Mouse (Mus musculus) CD4-positive, CD25-positive, alpha-beta regulatory T cell, adult 2 months (primary cell): ENCODE data around the gene Olfr331.
"Not testable (repeated sequence)": the region's sequence is repeated elsewhere in the genome, so short reads cannot be mapped to it uniquely, and the experiment has no call there.

Source experiments
- DNase-seq: peaks from one replicate; pipeline ENCODE4 v3.0.0-alpha.2; 2012; ENCODE audit warnings: low read depth, low spot score

Olfr331 gene

DNA sequence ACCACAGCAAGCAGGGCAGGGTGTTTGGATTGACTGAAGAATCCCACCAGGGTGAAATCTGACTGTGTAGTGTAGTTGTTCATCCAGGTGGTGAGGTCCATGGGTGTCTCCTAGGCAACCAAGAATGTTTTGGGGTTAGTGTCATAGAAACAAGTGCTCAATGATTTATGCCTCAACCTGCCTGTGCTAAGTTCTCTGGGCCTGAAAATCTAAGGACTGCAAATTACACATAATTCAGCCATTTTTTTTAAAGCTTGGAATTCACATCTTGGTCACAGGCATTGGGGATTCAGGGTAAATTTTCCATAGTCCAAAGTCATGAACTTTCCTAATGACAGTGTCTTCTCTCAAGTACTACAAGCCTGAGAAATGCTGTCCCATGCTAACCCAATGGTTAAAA is at the start of gene Olfr331:
Olfr331 (minus strand) TSS at position 101 of the 400 bp plus-strand sequence.
- DNase-seq = not testable (repeated sequence)

DNA sequence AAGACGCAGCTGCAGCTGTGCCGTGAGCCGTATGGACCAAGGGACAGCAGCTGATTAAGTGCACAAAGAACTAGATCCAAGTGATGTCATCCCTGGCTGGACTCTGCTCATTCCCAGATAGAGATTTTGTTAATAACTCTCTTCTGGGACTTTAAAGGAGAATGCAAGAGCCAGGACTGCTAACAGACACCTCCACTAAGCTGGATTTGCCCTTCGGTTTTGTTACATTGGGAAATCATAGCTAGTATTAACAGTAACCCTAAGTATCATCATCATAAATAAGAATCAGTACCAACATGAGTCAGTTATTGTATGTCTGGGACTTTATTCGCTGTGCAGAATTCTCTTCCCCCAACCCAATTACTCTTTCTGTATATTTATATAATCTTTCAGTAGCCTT is 44.0 kb upstream of the Olfr331 start, which contains the start of gene Olfr329-ps:
Olfr329-ps (minus strand) TSS at position 101 of the 400 bp plus-strand sequence.
- no peak for DNase-seq

DNA sequence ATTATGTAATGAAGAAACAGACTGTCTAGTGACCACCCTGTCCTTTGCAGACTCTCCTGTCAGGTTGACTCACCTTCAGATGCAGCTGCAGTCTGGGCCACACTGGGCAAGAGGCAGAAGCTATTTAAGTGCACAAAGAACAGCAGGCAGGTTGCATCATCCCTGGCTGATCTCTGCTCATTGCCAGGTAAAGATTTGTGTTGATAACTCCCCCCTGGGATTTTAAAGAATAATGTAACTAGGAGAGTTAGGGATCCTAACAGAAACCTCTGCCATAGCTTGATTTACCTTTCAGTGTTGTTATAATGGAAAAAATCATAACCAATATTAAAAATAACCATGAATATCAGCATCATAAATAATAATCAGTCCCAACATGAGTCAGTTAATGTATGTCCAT is 32.4 kb upstream of the Olfr331 start, which contains the start of gene Olfr330:
Olfr330 (minus strand) TSS at position 101 of the 400 bp plus-strand sequence.
- not testable (repeated sequence) for DNase-seq

DNA sequence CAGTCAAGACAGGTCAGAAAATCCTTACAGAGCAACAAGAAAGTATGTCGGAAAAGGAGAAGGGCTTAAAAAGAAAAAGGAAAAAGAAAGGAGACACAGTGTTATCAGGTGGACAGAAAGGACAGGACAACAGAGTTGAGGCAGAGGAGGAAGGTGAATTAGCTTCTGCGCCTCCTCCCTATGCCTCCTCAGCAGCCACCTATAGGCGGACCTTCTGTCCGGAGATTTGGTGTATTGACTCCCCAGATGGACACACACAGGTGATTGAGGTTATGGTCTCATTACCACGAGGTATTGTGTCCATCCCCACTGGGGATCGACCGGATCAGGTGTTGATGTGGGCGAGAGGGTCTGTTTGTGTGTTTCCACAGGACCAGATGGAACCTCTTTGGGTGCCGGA is 17.4 kb upstream of the Olfr331 start:
- not testable (repeated sequence) for DNase-seq

DNA sequence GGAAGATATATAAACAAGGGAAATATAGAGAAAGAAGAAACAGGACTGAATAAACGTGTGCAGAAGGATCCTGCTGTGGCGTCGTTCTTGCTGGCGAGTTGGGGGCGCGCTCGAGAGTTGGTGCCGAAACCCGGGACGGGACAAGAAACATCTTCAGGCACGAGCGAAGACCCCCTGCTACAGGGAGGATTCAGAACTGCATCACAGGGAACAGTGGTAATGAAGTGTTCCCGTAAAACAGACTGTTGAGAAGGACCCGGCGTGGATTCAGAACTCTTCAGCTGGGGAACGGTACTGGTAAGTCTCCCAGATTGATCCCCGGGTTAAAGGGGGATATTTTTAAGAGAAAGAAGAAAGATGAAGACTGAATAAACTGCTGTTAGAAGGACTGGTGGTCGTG is 16.5 kb upstream of the Olfr331 start:
- not testable (repeated sequence) for DNase-seq

DNA sequence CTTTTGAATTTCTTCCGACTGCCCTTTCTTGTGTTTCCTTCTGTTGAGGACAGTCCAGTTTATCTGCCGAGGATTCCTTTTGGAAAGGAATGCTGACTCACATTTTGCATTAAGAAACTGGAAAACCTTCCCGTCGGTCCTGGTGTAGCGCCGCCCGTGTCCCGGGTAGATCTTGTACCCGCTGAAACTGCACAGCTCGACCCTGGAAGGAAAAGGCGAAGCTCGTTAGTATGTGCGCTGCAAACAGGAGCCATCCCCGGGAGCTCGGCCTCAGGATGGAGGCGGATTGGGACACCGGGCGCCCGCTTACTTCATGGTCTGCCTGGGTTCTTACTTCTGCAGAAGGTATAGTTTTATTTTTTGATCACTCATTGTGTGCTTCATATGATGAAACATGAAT is 6.7 kb upstream of the Olfr331 start:
- not testable (repeated sequence) for DNase-seq

DNA sequence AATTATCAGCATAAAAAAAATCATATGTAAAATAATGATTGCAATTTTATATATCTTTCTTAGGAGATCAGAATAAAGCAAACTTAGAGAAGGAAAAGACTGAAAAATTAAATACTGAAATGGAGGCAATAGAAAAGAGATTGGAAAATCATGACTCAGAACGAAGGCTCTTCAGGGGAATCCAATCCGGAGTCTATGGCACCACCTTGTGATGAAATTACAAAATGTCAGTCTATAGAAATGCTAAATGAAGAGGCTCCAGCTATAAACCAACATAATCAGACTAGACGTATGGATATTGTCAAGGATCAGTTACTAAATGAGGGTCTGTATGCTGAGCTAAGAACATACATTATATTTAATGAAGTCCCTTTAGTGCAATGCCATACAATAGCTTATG is 3.1 kb downstream of the Olfr331 start:
- no peak for DNase-seq

DNA sequence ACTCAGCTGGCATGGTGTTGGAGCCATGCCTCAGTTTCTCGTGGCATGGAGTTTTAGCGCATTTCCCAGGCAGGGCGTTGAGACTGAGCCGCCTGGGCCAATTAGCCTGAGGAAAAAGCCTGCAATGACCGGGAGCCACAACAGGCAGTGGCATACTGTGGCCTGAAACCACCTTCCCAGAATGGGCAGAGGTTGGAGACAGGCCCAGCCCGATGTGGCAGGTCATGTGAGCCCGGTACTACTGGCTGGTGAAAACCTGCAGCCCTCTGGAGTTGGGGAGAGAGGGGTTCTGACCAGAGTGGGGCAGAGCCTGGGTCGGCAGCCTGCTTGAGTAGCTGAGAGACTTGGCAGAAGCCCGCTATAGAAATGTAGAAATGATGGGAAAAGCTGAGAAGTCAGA is 3.6 kb downstream of the Olfr331 start:
- no peak for DNase-seq

DNA sequence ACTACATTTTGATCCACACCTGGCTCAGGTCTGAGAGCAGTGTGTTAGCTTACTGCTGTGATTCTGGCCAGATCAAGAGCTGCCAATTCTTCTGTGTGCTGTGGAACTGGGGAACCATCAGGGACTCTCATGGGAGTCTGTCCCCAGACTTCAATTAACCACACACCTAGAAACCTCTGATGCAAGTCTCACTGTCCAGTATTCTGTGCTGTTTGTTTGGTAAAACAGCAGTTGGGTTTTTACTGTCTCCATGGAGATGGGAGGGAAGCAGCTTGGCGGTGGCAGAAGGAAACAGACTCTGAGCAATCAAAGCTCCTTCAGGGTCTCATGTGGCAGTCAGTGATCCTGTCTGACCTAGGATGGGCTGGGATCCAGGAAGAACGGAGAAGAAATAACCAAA is 9.9 kb downstream of the Olfr331 start, which contains the start of gene Olfr332:
Olfr332 (minus strand) TSS at position 101 of the 400 bp plus-strand sequence.
- DNase-seq = no peak

DNA sequence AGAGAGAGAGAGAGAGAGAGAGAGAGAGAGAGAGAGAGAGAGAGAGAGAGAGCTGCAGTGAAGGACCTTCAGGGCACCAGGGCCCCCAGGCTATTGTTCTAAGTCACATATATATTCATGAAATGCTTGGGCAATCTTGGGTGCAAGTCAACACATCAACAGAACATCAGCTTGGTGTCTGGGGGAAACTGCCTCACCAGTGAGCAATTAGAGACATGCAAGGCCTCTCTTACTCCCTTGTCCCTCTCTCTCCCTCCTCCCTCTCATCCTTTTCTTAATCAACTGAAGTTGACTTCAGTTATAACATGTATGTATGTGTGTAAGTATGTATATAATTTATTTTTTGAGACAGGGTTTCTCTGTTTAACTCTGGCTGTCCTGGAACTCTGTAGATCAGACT is 40.2 kb downstream of the Olfr331 start, which contains the start of gene Olfr30:
Olfr30 (minus strand) TSS at position 101 of the 400 bp plus-strand sequence.
- DNase-seq = no peak

DNA sequence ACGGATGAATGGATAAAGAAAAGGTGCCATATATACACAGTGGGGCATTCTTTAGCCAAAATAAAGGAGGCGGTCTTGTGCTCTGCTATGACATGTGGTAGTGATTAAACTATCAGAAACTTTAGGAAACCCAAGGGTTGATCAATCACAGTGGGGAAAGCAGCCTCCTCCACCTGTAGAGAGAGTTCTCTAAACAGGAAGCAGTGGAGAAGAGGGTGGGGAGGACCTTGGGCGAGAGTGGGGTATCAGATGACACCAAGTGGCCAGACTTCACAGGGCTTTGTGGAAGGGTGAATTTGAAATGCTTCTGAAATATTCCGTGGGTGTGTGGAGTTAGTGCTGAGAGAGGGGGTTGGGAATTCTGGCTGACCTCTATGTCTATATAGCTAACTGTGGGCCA is 48.8 kb downstream of the Olfr331 start:
- no peak for DNase-seq

DNA sequence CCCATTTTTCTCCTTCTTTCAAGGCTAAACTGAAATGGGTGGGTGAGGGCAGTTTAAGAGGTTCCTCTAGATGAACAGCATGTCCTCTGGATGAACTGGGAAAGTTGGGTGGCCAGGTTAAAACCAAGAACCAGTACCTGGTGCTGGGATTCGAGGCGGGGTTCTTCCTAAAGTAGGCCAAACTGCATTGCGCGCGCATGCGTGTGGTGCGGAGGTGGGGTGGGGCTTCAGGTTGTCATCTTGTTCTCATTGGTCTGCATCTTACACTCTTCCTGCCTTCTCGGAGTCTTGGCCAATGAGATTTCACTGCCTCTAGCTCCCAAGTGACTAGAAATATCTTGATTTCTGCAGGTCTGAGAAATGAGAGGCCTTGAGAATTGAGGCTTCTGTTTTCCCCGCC is 49.6 kb downstream of the Olfr331 start, which contains the start of gene Lypd9:
Lypd9 (minus strand) TSS at position 165 of the 400 bp plus-strand sequence.
- DNase-seq = no peak
